Mouse (Mus musculus) urinary bladder, adult 2 months (tissue): ENCODE measurements around the gene Slc22a23. TPM values are rescaled to one million over a fixed set of nuclear protein-coding genes. Genes with fewer than 3 reads are reported as not detected.

Experiments used
- DNase-seq: peaks from one replicate; pipeline ENCODE4 v3.0.0; 2022; ENCODE audit warnings: low spot score
- polyA plus RNA-seq: library from polyadenylated mRNA; depleted of rRNA; stranded (reverse); fragments of >200 nt; gene quantifications from 2 replicates; pipeline ENCODE4 v1.2.3, GENCODE M21; 2012

Gene Slc22a23
- polyA plus RNA-seq, 1 experiment, result 31.8 TPM

DNA sequence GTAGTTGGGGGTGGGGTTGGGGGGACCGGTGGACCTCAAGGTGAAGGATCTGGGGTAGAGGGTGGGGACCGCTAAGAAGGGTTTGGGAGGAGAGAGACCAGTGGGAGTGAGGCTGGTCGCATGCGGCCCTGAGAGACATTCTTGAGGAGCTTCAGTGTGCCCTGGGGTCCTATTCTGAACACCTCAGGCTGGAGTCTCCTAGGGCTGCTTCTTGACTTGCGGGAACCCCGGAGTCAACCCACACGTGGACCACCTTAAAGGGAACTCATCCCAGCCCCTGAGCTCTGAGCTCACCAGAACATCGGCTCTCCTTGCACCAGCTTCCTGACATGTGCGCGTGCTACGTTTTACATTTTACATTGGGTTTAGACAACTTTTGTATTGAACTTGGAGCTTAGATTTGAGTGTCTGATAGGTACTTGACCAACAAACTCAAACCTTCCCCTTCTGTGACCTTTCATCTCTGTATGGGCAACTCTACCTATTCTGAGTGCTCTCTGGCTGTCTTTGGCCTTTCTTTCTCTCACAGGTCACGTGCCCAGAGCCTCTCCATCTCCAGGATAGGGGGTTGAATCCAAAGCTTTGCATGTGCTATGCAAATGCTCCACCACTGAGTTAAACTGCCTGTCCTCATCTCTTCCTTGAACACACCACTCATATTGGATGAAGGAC, 181.5 kb downstream of the Slc22a23 start:
- DNase-seq, result no peak

DNA sequence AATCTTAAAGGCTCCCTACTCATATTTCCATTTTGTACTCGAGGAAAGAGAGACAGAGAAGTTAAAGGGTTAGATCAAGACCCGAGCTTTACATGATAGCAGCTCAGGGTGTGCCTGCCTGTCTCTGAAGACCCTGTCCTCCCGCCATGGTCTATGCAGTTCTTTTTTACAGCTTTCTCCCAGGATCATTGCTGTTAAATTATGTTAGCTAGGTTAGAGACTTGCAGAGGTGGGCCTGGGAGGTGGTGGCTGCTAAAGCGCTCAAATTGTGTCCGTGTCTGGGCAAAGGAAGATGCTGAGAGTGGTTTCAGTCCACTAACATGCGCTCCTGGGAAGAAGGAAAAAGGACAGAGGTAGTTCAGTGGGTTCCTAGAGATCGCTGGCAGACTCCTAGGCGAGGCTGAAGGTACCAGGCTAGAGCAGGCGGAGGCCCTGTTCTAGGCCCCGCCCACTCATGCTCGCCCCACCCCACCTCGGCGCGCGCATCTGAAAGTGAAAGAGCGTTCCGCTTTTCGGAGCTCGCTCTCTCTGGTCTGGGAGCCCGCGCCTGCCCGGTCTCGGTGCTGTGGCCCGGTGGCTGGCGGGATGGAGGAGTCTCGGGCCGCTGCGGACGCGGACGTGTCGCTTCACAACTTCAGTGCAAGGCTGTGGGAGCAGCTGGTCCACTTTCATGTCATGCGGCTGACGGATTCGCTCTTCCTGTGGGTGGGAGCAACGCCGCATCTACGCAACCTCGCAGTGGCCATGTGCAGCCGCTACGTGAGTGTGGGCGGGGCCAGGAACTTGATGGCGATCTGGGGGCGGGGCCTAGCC, 182.3 kb downstream of the Slc22a23 start, which contains the start of gene Psmg4:
Gene Psmg4 (plus strand): TSS at position 474 of the 813 bp plus-strand sequence.
- peak; percentile 83 for DNase-seq

DNA sequence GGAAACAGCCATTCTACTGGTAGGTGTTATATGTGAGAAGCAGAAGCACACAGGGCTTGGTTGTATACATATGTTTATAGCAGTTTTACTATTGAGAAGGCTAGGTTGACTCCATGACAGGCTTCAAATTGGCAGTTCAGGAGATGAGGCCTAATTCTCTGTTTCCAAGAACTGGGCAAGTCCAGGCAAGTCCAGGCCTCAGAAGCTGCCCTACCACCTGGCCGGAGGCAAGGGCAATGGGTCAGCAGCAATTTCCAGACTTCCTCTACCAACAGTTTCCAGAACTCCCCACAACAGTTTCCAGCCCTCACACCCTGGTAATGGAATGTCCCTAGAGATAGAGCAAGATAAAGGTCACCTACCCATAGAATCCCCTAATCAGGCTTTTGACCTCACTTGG, 185.1 kb downstream of the Slc22a23 start:
- no peak for DNase-seq

DNA sequence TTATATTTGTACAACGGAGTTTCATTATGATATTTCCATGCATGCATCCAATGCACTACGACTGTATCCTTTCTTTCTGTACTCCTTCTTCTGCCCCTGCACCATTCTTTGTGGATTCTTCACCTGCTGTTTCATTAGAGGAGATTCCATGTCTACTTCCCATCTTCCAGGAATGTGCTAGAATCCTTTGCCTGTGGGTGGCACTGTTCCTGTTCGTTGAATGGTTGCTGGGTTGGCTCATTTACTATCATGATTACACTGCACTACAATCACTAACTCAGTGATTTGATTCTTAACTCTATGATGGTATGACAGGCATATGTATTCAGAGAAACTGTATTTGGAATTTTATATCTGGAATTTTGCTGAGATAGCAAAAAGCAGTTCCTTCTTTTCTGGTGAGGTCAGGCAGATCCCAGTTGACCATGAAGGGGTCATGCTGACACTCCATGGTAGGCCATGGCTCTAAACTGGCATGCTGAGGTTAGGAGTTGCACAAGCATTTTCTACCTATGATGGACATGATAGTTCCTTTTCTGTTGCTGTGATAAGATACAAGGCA, 187.3 kb downstream of the Slc22a23 start:
- no peak for DNase-seq

DNA sequence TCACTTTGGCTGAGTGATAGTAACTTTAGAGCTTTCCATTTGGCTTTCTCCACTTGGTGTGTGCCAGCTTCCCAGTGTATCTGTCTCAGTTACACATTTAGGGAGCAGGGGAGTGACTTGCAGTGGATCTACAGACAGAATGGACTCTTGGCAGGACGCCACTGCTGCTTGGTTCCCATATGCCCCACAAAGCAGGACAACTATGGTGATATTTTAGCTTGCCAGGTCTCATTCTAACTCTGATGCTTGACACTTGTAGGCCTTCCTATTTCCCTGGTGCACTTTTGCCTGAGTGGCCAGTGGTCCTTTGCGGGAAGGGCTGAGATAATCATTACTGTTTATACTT, 188.2 kb downstream of the Slc22a23 start:
- no peak for DNase-seq

DNA sequence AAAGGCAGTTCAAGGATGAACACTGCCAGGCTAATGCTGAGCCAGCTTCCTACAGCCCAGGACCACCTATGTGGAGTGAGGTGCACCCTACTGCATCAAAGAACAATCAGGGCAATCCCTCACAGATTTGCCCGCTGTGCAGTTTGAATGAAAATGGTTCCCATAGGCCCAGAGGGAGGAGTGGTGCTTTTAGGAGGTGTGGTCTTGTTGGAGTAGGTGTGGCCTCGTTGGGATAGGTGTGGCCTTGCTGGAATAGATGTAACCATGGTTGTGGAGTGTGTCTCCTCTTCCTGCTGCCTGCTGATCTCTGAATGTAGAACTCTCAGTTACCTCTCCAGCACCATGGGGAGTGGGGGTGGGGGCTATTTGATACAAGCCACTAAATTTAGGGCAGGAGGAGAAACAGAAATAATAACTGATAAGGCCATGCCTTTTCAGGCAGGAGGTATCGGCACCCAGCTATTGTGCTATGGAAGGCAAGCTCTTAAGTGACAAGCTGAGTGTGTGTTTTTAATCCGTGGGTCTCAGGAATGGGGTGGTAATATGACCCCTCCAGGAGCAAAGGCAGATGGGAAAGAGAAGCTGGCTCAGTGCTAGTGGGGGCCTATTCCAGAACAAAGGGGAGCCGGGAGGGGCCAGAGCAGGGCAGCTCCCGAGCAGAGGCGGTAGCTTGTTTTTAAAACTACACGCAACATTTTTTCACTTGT, 188.7 kb downstream of the Slc22a23 start:
- no peak for DNase-seq

DNA sequence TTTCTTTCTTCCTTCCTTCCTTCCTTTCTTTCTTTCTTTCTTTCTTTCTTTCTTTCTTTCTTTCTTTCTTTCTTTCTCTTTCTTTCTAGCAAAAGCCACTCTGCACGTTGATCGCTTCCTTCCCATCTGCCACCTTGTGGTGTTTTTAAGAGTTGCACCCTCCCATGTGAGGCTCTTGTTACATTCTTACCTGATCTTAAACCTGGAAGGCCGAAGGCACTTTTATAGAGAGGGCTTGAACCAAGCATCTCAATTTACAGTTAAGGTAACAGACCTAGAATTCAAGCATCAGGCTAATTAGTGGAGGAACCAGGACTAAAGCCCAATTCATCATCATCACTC, 190.1 kb downstream of the Slc22a23 start:
- DNase-seq, result no peak

DNA sequence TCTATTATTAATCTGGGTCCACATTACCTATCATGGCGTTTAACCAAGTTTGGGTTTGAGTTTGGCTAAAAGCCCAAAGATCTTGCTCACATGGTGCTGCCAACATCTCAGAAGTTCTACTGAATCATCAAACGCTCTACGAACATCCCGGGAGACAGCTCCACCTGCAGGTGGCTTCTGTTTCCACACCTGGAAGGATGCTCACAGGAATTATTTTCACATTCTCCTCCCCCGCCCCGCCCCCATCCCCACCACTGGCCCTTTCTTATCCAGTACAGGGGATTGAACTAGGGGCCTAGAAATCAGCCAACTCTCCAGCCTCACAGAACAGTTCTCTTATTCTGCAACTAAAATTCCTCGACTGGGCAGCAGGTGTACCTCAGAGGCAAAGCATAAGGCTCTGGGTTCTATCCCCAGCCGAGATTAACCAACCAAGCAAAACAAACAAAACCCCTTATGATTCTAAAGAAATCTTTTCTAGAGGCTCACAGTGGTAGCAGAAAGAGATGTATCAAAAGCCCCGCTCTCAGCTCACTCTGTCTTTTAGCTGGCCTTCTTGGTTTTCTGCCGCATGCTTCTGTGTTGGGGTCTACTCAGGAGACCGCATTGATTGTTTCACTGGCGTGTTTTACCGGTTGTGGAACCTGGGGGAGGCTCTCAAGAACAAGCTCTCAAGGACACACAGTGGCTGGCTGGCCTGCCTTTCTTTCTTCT, 190.6 kb downstream of the Slc22a23 start:
- no peak for DNase-seq

DNA sequence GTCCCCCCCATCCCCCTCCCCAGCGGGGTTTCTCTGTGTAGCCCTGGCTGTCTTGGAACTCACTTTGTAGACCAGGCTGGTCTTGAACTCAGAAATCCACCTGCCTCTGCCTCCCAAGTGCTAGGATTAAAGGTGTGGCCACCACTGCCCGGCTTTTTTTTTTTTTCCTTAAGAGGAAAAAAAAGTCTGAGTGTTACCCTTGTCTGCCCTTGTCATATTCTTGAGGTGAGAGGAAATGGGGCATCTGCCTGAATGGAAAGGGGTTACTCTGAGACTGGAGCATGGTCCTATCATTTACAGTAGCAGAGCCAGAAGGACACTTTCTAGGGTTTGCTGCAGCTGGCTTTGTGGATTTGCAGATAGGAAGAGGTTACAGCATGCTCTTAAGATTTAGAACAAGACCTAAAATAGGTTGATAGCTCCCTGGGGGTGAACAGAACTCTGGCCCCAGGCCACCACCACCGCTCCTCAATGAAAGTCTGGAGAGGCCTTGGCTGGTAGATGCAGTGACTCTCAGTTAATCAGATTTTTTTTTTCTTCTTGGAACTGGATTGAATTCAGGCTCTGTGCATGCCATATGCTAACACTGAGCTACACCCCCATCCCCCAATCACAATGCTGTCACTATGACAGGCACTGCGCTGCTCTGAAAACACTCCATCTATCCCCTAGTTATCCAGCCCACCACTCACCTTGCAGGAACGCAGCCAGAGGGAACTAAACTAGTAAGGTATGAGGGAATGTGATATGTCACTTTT, 191.5 kb downstream of the Slc22a23 start:
- no peak for DNase-seq

DNA sequence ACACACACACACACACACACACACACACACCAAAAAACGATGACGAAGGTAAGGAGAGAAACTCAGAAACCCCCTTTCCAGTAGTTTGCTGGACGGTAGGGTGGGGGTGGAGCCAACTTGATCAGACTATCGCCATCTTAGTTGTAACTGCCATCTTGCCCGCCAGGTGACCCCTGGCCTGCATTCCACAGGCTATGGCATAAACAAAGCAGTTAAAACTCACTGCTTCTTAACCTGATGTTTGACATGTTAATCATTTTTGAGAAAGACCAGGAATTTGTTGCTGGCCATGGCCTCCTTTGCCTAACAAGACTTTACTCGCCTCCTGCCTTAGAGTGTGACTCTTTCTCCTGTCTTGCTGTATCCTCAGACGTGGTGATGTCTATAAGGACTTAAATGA, 192.3 kb downstream of the Slc22a23 start:
- no peak for DNase-seq

DNA sequence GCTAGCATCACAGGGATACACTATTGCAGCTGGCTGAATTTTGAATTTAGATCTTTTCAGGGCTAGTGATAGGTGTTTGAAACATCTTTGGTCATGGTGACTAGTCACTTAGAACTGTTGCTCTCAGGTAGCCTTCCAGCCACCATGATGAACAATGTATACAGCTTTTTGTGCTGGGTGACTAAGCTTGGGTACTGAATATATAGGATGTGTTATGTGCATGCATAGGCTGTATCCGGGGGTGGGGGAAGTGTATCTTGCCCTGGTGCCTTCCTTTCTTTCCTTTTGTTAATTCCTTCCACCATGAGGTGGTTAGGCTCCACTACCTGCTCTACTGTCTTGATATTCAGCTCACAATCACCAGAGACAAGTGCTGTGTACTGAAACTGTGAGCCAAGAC, 193.6 kb downstream of the Slc22a23 start:
- DNase-seq, result no peak

DNA sequence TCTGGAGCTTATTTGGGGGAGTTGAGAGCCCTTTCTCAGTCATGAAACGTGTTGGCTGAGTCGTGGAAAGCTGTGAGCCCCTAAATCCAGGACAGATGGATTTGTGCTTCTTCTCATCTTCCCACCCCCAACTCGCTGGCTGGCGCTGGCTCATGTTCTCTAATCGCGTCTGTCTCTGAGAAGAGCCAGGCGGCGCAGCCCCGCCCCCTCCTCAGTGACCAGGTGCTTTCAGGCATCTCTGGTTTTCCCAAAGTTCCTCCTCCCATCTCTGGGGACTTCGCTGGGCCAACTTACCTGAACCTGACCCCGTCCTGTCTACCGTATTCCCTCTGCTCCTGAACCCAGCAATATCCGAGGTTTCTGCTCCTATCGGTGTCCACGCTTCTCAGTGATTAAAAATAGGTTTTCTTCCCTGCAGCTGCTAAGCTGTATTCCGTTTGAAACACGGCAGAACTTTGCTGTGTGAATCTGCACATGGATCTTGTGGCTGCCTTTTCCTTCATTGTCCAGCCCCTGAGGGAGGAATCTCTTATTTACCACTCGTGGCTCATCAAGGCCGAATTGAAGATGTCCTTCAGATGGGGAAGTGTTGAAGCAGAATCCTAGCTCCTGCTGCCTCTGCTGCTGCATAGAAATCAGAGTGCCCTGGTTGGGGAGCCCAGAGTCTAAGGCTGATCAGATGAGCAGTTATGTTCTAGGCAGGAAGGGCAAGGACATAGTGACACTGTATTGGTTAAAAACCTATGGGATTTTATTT, 194.5 kb downstream of the Slc22a23 start:
- DNase-seq, result no peak

DNA sequence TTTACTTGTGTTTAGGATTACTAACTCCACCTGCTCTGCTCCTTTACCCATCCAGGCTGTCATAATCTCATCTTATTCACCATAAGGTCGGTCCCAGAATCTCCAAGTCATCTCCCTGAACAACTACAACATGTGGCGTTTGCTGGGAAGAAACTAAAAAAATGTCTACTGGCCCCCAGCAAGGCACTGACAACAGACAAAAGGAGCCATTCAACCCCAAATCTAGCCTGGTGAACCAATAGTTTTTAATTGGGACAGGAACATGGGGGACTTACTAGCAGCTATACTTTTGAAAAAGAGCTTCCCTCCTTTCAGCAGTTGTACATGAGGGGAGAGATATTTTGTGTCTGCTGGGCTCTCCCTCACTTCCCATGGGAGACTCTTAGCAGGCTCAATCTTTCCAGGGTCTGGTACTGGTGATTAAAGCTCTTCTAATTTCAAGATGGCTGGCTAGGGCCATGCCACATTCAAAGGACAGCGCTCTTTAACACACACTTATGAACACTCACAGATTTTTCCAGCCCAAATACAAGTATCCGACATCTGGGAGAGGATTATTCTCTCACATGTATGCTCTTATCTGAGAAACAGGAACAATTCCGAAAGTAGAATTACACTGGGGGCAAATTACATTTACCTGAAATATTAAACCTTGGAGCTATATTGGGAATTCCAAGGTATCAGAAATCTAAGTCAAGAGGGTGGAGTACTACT, 195.4 kb downstream of the Slc22a23 start:
- no peak for DNase-seq

DNA sequence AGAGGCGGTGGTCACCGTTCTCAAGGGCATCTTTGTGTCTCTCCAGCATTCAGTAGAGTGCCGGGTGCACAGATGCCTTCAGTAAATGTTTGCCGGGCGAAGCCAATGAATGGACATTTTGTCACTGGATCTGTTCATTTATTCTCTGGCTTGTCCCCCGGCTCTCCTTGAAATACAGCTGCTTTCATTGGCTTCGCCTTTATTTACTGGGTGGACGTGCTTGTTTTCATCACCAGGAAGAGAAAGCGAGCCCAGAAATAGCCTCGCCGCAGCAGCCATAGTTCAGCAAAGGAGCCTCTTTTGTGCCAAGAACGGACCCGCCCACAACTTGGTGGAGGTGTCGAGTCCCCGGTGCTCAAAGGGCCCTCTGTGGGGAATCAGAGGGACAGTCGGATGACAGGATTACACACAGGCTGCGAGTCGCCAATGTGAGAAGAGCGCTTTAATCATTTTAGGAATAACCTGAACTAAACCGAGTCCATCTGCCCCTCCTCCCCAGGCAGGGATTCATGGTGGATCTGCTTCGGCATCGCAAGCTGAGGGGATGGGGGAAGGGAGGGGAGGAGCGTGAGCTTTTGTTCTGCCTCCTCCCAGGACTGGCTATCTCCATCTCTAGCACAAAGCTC, 196.1 kb downstream of the Slc22a23 start:
- peak; percentile 26 for DNase-seq

DNA sequence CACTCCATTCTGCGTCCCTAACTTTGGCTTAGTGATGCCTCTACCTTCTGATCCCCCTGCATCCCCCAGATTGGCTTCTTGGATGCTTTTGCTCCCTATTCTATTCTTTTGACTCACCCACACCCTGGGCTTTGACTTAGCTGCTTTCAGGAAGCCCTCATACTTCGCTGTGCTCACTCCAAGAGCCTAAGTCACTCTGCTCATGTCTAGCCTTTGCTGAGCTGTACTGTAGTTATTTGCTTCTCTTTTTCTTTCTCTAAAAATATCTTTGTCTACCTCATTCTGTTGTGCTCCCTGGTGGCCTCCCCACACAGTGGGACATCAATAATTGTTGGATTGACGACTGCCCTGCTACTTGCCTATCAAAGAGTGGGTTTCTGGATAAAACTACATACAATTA, 196.8 kb downstream of the Slc22a23 start:
- DNase-seq, result peak; percentile 3

DNA sequence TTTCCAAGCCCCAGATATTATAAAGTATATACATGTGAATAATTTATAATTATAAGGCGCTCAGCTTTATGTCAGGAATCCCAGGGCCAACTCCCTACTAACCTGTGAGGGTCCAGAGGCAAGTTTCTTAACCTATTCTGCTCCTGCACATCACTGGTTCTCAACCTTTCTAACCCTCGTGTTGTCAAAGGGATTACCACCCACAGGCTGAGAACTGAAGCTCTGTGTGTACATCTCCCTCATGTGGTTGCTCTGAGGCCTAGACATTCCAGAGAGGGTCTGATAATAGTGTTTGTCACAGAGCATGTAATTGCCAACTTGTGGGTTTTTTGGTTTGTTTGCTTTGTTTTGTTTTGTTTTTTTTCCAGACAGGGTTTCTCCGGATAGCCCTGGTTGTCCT, 198.1 kb downstream of the Slc22a23 start:
- DNase-seq, result no peak

DNA sequence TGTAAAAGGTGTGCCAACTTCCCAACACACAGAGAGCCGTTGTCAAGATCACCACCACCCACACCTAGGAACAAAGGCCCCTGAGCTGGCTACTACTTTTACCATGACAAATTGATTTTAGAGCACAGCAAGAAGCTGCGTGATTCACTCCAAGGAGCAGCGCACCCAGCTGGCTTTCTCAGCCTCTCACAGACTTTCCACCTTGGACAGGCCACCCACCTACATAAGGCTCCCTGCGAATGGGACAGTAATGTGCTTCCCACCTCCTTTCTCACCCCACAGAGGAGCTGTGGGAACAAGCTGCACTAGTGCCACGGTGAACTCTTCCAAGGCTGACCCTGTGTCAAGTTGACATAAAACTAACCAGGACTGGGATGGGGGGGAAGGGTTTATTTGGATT, 201.6 kb downstream of the Slc22a23 start:
- DNase-seq, result no peak

DNA sequence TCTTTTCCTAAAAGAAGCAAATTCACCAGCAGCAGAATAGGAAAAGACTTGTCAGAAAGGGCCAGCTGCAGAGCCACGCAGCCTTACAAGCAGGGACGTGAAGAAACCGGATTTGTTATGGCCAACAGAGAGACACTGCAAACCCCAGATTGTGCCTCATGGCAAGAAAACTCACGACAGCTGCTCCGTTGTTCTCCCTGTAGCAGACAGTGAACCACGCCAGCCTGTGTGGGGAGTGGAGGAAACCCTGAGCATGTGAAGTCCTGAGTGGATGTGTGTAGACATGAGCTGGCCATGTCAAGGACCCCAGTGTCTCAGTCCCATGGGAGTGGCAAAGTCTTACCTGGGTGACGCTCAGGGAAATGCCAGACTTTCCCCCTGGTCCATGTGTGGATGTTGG, 208.4 kb downstream of the Slc22a23 start:
- DNase-seq, result no peak

DNA sequence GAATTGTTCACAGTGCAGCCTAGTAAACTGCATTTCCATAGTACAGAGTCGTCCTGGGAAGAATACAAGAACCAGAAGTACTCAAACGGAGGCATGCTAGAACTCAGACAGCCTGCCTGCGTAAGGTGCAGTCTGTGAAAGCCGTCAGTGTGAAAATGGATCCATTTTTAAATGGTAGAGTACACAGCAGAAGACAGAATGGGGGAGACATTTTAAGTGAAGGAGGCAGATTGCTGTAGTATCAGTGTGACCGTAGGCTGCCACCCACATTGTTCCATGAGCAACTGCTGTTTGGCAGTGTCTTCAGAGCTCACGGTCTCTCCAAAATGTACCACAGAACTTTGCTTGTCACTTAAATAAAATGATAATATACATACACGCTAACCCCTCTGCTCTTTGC, 210.7 kb downstream of the Slc22a23 start:
- no peak for DNase-seq
